Mouse (Mus musculus) CH12.LX (cell line): Measurements from ENCODE around the gene Ccl5. TPM values are rescaled to one million over a fixed set of nuclear protein-coding genes. Genes with fewer than 3 reads are reported as not detected.

Experiments
- DNase-seq: peaks from one replicate; pipeline ENCODE4 v3.0.0-alpha.2; 2013; ENCODE audit errors: extremely low read depth
- H3K27ac ChIP-seq: 2 replicates; pipeline ENCODE4 v1.5.1; 2012; ENCODE audit warnings: low read depth, mild to moderate bottlenecking, control low read depth, moderate library complexity; ENCODE audit not compliant: insufficient read depth
- H3K27me3 ChIP-seq: replicated peaks from 2 replicates; pipeline ENCODE3; 2012; ENCODE audit warnings: inconsistent platforms
- H3K36me3 ChIP-seq, 2 experiments: replicated peaks in 1 of 2; 2 replicates each; pipeline versions ENCODE3 to v1.6.1; 2012; ENCODE audit warnings: inconsistent platforms in 1 of 2, low read length in 1 of 2, mild to moderate bottlenecking in 1 of 2, mixed read lengths in 1 of 2, moderate library complexity in 1 of 2; ENCODE audit not compliant: control insufficient read depth in 1 of 2, insufficient read depth in 1 of 2
- H3K4me1 ChIP-seq, 2 experiments: 2 replicates each; pipeline ENCODE4 v1.6.1; 2012; ENCODE audit warnings: inconsistent platforms in 1 of 2, moderate library complexity in 1 of 2; ENCODE audit not compliant: insufficient read depth in 2 of 2, control insufficient read depth in 1 of 2
- H3K4me2 ChIP-seq: 2 replicates; pipeline ENCODE4 v1.6.1; 2012; ENCODE audit warnings: low read depth, mild to moderate bottlenecking, control low read depth; ENCODE audit not compliant: poor library complexity, insufficient read depth, severe bottlenecking
- H3K4me3 ChIP-seq, 3 experiments: fragments of 150-350 bp in 1 of 3; sonication (generic) in 1 of 3; replicated peaks in 1 of 3; 2 replicates each; pipeline versions ENCODE3 to v1.5.1; 2011 to 2012; ENCODE audit warnings: low read depth in 2 of 3, low read length in 2 of 3, mild to moderate bottlenecking in 2 of 3, moderate library complexity in 2 of 3, control low read depth in 1 of 3, improper control_type of control experiment in 1 of 3, inconsistent platforms in 1 of 3, mixed read lengths in 1 of 3; ENCODE audit not compliant: poor library complexity in 1 of 3
- H3K79me2 ChIP-seq: replicated peaks from 2 replicates; pipeline ENCODE4 v1.6.1; 2012; ENCODE audit warnings: mild to moderate bottlenecking, moderate library complexity; ENCODE audit not compliant: control insufficient read depth, poor library complexity, insufficient read depth, severe bottlenecking; ENCODE audit errors: extremely low read depth
- H3K9ac ChIP-seq: 2 replicates; pipeline ENCODE4 v1.6.1; 2012; ENCODE audit warnings: low read depth, mild to moderate bottlenecking, control low read depth, moderate library complexity; ENCODE audit not compliant: insufficient read depth
- H3K9me3 ChIP-seq: replicated peaks from 2 replicates; pipeline ENCODE3; 2012; ENCODE audit warnings: low read length, inconsistent platforms, mixed read lengths
- CHD1 ChIP-seq: IDR thresholded peaks from 2 replicates; pipeline ENCODE4 v1.6.1; 2012; ENCODE audit warnings: low read depth, low read length, improper control_type of control experiment, inconsistent platforms
- CTCF ChIP-seq, 2 experiments: IDR thresholded peaks in 1 of 2; conservative IDR thresholded peaks in 1 of 2; 2 replicates each; pipeline ENCODE4 v1.5.1; 2011 to 2012; ENCODE audit warnings: low read depth in 2 of 2, low read length in 2 of 2, improper control_type of control experiment in 1 of 2, inconsistent platforms in 1 of 2, mild to moderate bottlenecking in 1 of 2, moderate library complexity in 1 of 2
- IRF4 ChIP-seq: IDR thresholded peaks from 2 replicates; pipeline ENCODE4 v1.6.1; 2014; ENCODE audit warnings: low read depth, mild to moderate bottlenecking, inconsistent platforms, low read length, improper control_type of control experiment
- JUN ChIP-seq: IDR thresholded peaks from 2 replicates; pipeline ENCODE4 v1.6.1; 2011; ENCODE audit warnings: low read depth, mild to moderate bottlenecking, low read length, improper control_type of control experiment, moderate library complexity; ENCODE audit not compliant: insufficient read depth
- JUND ChIP-seq: conservative IDR thresholded peaks from 2 replicates; pipeline ENCODE4 v1.6.1; 2011; ENCODE audit warnings: low read depth, low read length, improper control_type of control experiment
- KAT2A ChIP-seq: IDR thresholded peaks from 2 replicates; pipeline ENCODE4 v1.6.1; 2012; ENCODE audit warnings: low read length, improper control_type of control experiment, inconsistent platforms; ENCODE audit not compliant: insufficient replicate concordance
- MAX ChIP-seq: IDR thresholded peaks from 2 replicates; pipeline ENCODE4 v1.6.1; 2011; ENCODE audit warnings: low read length, improper control_type of control experiment
- MAZ ChIP-seq: IDR thresholded peaks from 2 replicates; pipeline ENCODE4 v1.6.1; 2012; ENCODE audit warnings: low read depth, mild to moderate bottlenecking, inconsistent platforms, low read length, improper control_type of control experiment, moderate library complexity
- NELFE ChIP-seq: IDR thresholded peaks from 2 replicates; pipeline ENCODE4 v1.6.1; 2011; ENCODE audit warnings: low read depth, low read length, improper control_type of control experiment
- NRF1 ChIP-seq: IDR thresholded peaks from 2 replicates; pipeline ENCODE4 v1.6.1; 2014; ENCODE audit warnings: low read depth, mild to moderate bottlenecking, inconsistent platforms, low read length, improper control_type of control experiment, moderate library complexity
- PAX5 ChIP-seq: IDR thresholded peaks from 2 replicates; pipeline ENCODE4 v1.6.1; 2012; ENCODE audit warnings: low read length, inconsistent platforms, mixed read lengths
- RAD21 ChIP-seq: IDR thresholded peaks from 2 replicates; pipeline ENCODE4 v1.6.1; 2011; ENCODE audit warnings: low read depth, mild to moderate bottlenecking, low read length, improper control_type of control experiment, moderate library complexity
- SIN3A ChIP-seq: IDR thresholded peaks from 2 replicates; pipeline ENCODE4 v1.6.1; 2012; ENCODE audit warnings: low read length, improper control_type of control experiment, inconsistent platforms
- SMC3 ChIP-seq: IDR thresholded peaks from 2 replicates; pipeline ENCODE4 v1.6.1; 2011; ENCODE audit warnings: low read depth, low read length, improper control_type of control experiment
- TBP ChIP-seq: conservative IDR thresholded peaks from 2 replicates; pipeline ENCODE4 v1.6.1; 2011; ENCODE audit warnings: low read depth, low read length, improper control_type of control experiment
- UBTF ChIP-seq: IDR thresholded peaks from 2 replicates; pipeline ENCODE4 v1.6.1; 2012; ENCODE audit warnings: low read depth, mild to moderate bottlenecking, inconsistent platforms, low read length, improper control_type of control experiment, moderate library complexity
- ZC3H11A ChIP-seq: IDR thresholded peaks from 2 replicates; pipeline ENCODE4 v1.6.1; 2012; ENCODE audit warnings: low read depth, mild to moderate bottlenecking, inconsistent platforms, low read length, improper control_type of control experiment
- ZKSCAN1 ChIP-seq: IDR thresholded peaks from 2 replicates; pipeline ENCODE4 v1.6.1; 2012; ENCODE audit warnings: low read depth, inconsistent platforms, low read length, improper control_type of control experiment, borderline replicate concordance
- ZNF384 ChIP-seq: IDR thresholded peaks from 2 replicates; pipeline ENCODE4 v1.6.1; 2012; ENCODE audit warnings: low read depth, low read length, improper control_type of control experiment, inconsistent platforms
- dilution Hi-C: fragments of 300-500 bp; cut with MboI; formaldehyde crosslinking; loops from 2 replicates; pipeline ENCODE4 v1.14.3; 2020; ENCODE audit warnings: low sequenced_read_pairs; ENCODE audit not compliant: extremely low pct_unique_long_range_greater_than_20kb, extremely low pct_ligation_motif_present
- in situ Hi-C: fragments of 300-500 bp; cut with MboI; formaldehyde crosslinking; loops from 3 replicates; pipeline ENCODE4 v1.14.3; 2019; ENCODE audit warnings: low sequenced_read_pairs, low pct_ligation_motif_present, low pct_unique_long_range_greater_than_20kb, mixed read lengths
- polyA plus RNA-seq: library from polyadenylated mRNA; unstranded; fragments of >175 nt; gene quantifications from 2 replicates; pipeline ENCODE4 v1.2.1, GENCODE M21; 2012; ENCODE audit warnings: low read depth; ENCODE audit not compliant: insufficient read length
- total RNA-seq, 2 experiments: library from RNA; depleted of rRNA; stranded (reverse); fragments of 300-350 nt in 1 of 2; fragments of >200 nt in 1 of 2; gene quantifications; 2 replicates each; pipeline ENCODE4 v1.2.3; 2012 to 2014

Ccl5 gene
- total and polyA plus RNA-seq, 3 experiments, result 0.60 to 1.3 (median 0.68) TPM

DNA sequence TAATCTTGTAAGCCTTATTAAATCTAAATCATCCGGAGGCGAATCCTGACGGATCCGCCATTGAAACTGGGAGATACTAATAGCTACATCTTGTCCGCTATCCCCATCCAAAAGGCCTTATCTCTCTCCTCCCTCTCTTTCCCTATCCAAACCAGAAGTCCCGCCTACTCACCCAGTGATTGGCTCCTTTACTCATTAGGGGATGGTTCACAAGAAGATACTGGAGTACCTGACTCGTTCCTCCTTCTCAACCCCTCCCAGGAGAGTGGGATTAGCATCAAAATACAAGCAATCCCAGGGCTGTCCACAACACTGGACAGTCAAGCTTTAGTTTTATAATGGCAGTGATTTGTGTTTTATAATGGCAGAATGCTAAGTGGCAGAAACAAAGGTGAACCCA lies 37.0 kb upstream of the Ccl5 start:
- dilution Hi-C loops (no loop called here), in situ Hi-C loops (loop anchor here (10.0 to 25.0 kb wide), 2 partner anchors 177 to 370 kb away; partner anchors contain the start of genes Ddx52 and Wfdc21)
- no peaks in the 10 kb centered on the region for H3K36me3 ChIP-seq
- peaks cover 12 to 25% of the 10 kb centered on the region in 2 experiments for H3K4me1 ChIP-seq
- H3K9ac ChIP-seq, result no peak overlapping the region
- H3K27me3 ChIP-seq, result peaks cover 3% of the 10 kb centered on the region
- H3K9me3 ChIP-seq, result no peaks in the 10 kb centered on the region
- H3K4me2 ChIP-seq, result no peak overlapping the region
- no peak overlapping the region for H3K4me3 ChIP-seq
- no peak for DNase-seq
- TF ChIP-seq SIN3A (no peak), JUND (no peak), IRF4 (no peak), UBTF (no peak), JUN (no peak), MAX (no peak), SMC3 (no peak), TBP (no peak), KAT2A (no peak), PAX5 (no peak)
- no peaks in the 10 kb centered on the region for H3K79me2 ChIP-seq
- H3K27ac ChIP-seq, result no peak overlapping the region

DNA sequence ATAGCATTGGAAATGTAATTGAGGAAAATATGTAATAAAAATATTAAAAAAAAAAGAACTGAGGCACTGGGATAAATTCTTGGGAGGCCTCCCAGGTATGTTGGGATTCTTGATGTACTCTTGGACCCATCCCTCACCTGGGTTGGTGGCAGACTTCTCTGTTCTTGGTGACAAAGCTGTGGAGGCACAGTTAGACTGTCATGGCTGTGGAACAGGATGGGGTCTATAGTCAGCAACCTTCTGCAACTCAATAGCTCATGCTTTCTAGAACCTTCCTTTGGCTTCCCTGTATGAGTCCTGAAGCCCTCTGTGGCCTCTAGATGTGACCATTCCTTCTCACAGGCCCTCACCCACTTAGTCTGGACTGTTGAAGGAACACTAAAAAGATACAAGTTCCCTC lies 36.3 kb upstream of the Ccl5 start:
- Histone ChIP-seq H3K4me3 (no peak overlapping the region), H3K9ac (no peak overlapping the region), H3K36me3 (no peaks in the 10 kb centered on the region), H3K27me3 (peaks cover 3% of the 10 kb centered on the region)
- in situ Hi-C loops (loop anchor here (10.0 to 25.0 kb wide), 2 partner anchors 178 to 371 kb away; partner anchors contain the start of genes Ddx52 and Wfdc21), dilution Hi-C loops (no loop called here)
- TF ChIP-seq PAX5 (no peak), ZKSCAN1 (no peak), MAZ (no peak), NRF1 (no peak), CTCF (conservative IDR thresholded peaks at IDR 0.05 in 1 of 2, IDR thresholded peaks at IDR 0.05 in 1 of 2; ENCODE audit: low read depth in 2 of 2, low read length in 2 of 2) (no peak), NELFE (no peak), IRF4 (no peak), CHD1 (no peak), UBTF (no peak), ZNF384 (no peak), RAD21 (no peak), SMC3 (no peak), ZC3H11A (no peak), TBP (no peak)
- TF ChIP-seq, all 38 proteins: peak for 0
- DNase-seq, result no peak
- peaks cover 9 to 21% of the 10 kb centered on the region in 2 experiments; a peak in 3 of 4 replicates for H3K4me1 ChIP-seq
- H3K27ac ChIP-seq, result no peak overlapping the region
- H3K4me2 ChIP-seq, result no peak overlapping the region
- no peaks in the 10 kb centered on the region for H3K9me3 ChIP-seq
- no peaks in the 10 kb centered on the region for H3K79me2 ChIP-seq
